Mouse (Mus musculus) leukemia stem cell, adult 10-12 weeks (primary cell): ENCODE measurements around the gene Tspear. TPM values are rescaled to one million over a fixed set of nuclear protein-coding genes. Genes with fewer than 3 reads are reported as not detected.

ENCODE experiments used
- polyA plus RNA-seq: library from polyadenylated mRNA; stranded (reverse); fragments of >175 nt; gene quantifications from 2 replicates; pipeline ENCODE4 v1.2.3, GENCODE M21; 2012; ENCODE audit warnings: low replicate concordance

Tspear gene
- polyA plus RNA-seq, 1 experiment, result 0.16 TPM

DNA sequence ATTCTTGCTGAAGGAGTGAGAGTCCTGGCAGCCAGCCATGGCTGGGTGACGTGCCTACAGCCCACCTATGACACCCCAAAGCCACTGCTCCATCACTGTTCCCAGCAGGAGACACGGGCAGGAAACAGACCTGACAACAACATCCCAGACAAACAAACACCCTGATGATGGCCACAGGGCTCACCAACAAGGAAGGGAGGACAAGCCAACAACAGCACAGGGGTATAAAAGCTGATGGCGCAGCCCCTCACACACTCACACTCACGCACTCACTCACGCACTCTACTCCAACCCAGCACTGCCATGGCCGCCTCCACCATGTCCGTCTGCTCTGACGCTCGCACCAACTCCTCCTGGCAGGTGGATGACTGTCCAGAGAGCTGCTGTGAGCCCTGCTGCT, 166.2 kb downstream of the Tspear start, which contains the start of gene Gm10318:
Gene Gm10318, plus strand, starts transcription at position 301 of the 400 bp plus-strand sequence.

GRCm38 (mm10) chr10:77861675-77862074, 175.3 kb downstream of the Tspear start, which contains the start of gene Gm3285:
Gene Gm3285 (plus strand): TSS chr10:77861975.

GRCm38 (mm10) chr10:77902211-77902893, 216.0 kb downstream of the Tspear start, which contains the start of gene Lrrc3:
Gene Lrrc3 (minus strand): TSS chr10:77902536.

Other genes starting within 250 kb of the Tspear start
- 53.1 and 149 TPM in 2 replicates for gene Fam207a, start 170.8 kb upstream of the Tspear start, polyA plus RNA-seq
- 3.8 and 15.3 TPM in 2 replicates for gene Itgb2, start 156.3 kb upstream of the Tspear start, polyA plus RNA-seq
- gene Pttg1ip, start 104.8 kb upstream of the Tspear start, polyA plus RNA-seq, result 22.2 and 37.6 TPM in 2 replicates
- gene Sumo3, start 80.5 kb upstream of the Tspear start, polyA plus RNA-seq, result 36.3 and 57.5 TPM in 2 replicates
- not detected in 2 replicates for gene Gm49325, start 80.4 kb upstream of the Tspear start, polyA plus RNA-seq
- 15.4 and 47.2 TPM in 2 replicates for gene Ube2g2, start 64.3 kb upstream of the Tspear start, polyA plus RNA-seq
- not detected in 2 replicates for gene Gm19402, start 4.2 kb downstream of the Tspear start, polyA plus RNA-seq
- not detected in 2 replicates for gene Gm9508, start 10.7 kb downstream of the Tspear start, polyA plus RNA-seq
- gene Gm10272, start 20.1 kb downstream of the Tspear start, polyA plus RNA-seq, result not detected in 2 replicates
- gene Gm10024, start 24.9 kb downstream of the Tspear start, polyA plus RNA-seq, result not detected in 2 replicates
- not detected in 2 replicates for gene Gm10142, start 29.2 kb downstream of the Tspear start, polyA plus RNA-seq
- not detected in 2 replicates for gene Krtap12-1, start 34.0 kb downstream of the Tspear start, polyA plus RNA-seq
- gene Gm10100, start 39.9 kb downstream of the Tspear start, polyA plus RNA-seq, result not detected in 2 replicates
- 0.22 TPM in 1 of 2 replicates, not detected in the other for gene Gm18596, start 56.1 kb downstream of the Tspear start, polyA plus RNA-seq
- not detected in 2 replicates for gene Gm9736, start 64.8 kb downstream of the Tspear start, polyA plus RNA-seq
- not detected in 2 replicates for gene Gm3233, start 73.1 kb downstream of the Tspear start, polyA plus RNA-seq
- 0.28 TPM in 1 of 2 replicates, not detected in the other for gene Gm3238, start 84.8 kb downstream of the Tspear start, polyA plus RNA-seq
- gene Gm7138, start 90.4 kb downstream of the Tspear start, polyA plus RNA-seq, result not detected in 2 replicates
- gene Gm3250, start 96.0 kb downstream of the Tspear start, polyA plus RNA-seq, result not detected in 2 replicates
- not detected in 2 replicates for gene Gm7137, start 101.6 kb downstream of the Tspear start, polyA plus RNA-seq
- not detected in 2 replicates for gene Gm9639, start 108.5 kb downstream of the Tspear start, polyA plus RNA-seq
- not detected in 2 replicates for gene Gm19668, start 112.6 kb downstream of the Tspear start, polyA plus RNA-seq
- gene Gm9507, start 125.3 kb downstream of the Tspear start, polyA plus RNA-seq, result not detected in 2 replicates
- not detected in 2 replicates for gene Gm2696, start 128.1 kb downstream of the Tspear start, polyA plus RNA-seq
- not detected in 2 replicates for gene Krtap10-4, start 140.5 kb downstream of the Tspear start, polyA plus RNA-seq
- not detected in 2 replicates for gene Krtap10-10, start 149.4 kb downstream of the Tspear start, polyA plus RNA-seq
- not detected in 2 replicates for gene Gm36176, start 160.2 kb downstream of the Tspear start, polyA plus RNA-seq
- gene Gm10318, start 166.3 kb downstream of the Tspear start, polyA plus RNA-seq, result not detected in 2 replicates
- not detected in 2 replicates for gene Gm3285, start 175.4 kb downstream of the Tspear start, polyA plus RNA-seq
- gene Lrrc3, start 216.0 kb downstream of the Tspear start, polyA plus RNA-seq, result 0.09 and 0.15 TPM in 2 replicates